Mouse (Mus musculus): ENCODE measurements around the gene Cggbp1.

DNA sequence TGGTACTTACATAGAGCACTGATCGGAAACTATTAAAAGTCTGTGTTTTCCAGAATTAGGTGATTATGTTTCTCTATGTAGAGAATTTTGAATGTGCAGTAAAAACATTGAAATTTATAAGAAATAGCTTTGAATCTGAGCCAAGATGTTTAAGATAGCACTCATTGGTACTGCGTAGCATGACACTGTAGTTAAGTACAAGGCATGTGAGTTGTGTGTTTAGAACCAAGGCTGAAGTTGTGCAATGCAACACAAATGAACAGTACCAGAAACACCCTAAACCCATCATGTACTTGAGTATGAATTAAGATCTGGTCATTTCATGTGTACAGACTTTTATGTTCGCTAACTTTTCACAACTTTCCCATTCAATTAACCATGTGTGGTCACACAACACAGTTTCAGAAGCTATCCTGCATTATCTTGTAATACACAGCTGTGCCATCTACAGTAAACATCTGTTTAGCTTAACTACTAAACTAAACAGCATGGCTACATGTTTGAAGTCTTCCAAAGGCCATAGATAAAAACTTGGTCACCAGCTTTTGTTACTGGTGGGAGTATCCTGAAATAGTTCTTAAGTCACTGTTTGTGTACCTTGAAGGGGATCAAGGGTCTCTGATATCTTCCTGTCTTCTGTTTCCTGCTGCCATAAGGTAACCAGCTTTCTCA lies 34.6 kb upstream of the Cggbp1 start:
- TF ChIP-seq CHD2 (IDR thresholded peaks at IDR 0.05; ENCODE audit: low read depth, low read length) (no peak), ZNF384 (IDR thresholded peaks at IDR 0.05; ENCODE audit: low read depth, low read length) (no peak), ZC3H11A (IDR thresholded peaks at IDR 0.05; ENCODE audit: borderline replicate concordance, low read depth, low read length) (no peak), MAFK (IDR thresholded peaks at IDR 0.05; ENCODE audit: insufficient read depth, low read depth, low read length) (no peak), HCFC1 (IDR thresholded peaks at IDR 0.05; ENCODE audit: borderline replicate concordance, insufficient read depth, low read length) (no peak)
